Mouse (Mus musculus) heart, adult 18-20 months (tissue): ENCODE data around the gene Nrxn3. TPM values are rescaled to one million over a fixed set of nuclear protein-coding genes. Genes with fewer than 3 reads are reported as not detected.
A peak's percentile ranks its signal among the peaks of the same experiment; 100 is the strongest.

Experiments used
- DNase-seq, 2 experiments: peaks; one replicate each; pipeline ENCODE4 v3.0.0; 2021 to 2022; ENCODE audit warnings: mixed read lengths in 1 of 2
- total RNA-seq, 2 experiments: library from RNA; stranded (reverse); gene quantifications; 2 replicates each; pipeline ENCODE4 v1.2.3; 2021

Gene Nrxn3
- total RNA-seq, 2 experiments from 2014 or later: 0.10 to 0.15 TPM

DNA sequence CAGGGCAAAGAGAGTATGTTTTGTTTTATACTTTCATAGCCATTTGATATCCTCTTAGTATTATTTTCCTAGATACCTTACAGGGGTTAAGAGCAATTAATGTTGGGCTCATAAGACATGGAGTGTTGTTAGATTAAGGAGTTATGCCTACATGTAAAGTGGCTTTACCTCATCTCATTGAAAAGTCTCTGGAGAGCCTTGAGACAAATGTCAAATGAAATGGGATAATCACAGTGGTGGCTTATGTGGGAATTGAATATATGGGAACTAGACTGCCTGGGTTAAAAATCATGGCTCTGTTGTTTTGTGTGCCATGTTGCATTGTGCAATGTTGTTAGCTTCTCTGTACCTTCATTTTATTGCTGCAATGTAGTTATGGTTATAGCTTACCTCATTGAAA, 327.0 kb downstream of the Nrxn3 start:
- DNase-seq: no peak

DNA sequence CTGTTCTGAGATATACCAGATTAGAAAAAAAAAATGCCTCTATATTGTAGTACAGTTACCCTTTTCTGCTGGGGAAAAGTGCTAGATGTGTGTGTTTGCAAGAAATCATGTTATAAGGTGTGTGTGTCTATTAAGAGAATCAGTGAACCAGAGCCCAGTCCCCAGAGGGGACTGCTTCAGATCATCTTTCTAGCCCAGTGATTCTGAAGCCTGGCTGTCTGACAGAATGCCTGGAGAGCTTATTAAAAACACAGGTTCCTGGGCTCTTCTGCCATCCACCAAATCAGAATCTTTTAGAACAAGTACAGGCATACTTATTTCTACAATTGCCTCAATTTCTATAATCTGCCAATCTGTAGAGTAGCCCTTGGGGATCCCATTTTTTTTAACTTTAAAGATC, 349.8 kb downstream of the Nrxn3 start:
- no peak for DNase-seq

DNA sequence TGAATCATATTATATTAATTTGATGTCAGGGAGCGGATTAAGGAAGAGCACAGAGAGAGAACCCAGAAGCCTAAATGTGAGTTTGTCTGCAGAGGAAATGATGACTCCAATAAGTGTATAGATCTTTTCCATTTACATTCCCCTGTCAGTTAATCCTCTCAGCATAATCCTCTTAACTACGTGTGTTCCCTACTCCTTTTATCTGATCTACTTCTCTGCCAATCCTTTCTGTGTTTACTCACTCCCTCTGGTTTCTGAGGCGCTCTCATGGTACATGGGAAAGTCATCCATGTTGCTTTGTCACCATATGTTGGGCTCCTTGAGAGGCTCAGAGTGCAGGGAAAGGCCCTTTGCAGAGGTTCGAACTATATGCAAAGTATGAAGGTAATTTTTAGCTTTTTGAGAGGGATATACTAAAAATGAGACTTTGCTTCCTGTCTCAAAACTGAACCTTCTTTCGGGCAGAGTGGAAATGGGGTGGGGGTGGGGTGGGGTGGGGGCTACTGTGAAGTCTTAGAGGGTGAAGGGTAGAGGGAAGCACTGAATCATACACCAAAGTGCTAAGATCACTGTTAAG, 350.6 kb downstream of the Nrxn3 start:
- no peak for DNase-seq

DNA sequence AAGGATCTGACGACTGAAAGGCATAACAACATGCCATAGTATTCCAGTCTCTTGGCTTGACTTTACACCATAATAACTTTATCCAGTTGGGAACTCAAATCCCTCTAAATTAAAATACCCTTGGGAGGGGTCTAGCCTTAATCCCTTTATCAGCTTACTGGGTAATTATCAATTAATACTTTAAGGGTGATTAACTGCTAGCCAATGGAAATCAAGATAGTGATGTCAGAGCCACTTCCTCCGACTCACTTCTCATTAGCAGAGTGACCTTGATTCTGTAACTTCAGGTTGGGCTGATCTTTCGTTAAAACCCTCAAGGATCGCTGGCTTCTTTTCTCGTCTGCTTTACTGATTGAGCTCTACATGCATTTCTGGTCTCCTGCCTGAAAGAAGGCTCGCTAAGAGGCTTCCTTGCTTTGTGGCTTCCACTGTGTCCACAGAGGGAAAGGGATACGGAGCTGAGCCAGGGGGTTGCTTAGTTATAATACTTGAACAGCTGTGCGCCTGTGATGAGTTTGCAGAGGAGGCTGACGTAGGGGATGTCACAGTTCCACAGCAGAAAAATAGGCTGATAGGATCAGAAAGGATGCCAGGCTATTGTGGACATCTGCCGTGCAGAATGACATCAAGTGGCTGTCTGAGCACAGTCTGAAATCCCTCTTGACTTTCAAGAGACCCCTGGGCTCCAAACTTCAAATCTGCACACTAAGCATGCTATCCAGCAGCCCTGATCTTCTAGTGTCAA, 352.0 kb downstream of the Nrxn3 start:
- no peak for DNase-seq

DNA sequence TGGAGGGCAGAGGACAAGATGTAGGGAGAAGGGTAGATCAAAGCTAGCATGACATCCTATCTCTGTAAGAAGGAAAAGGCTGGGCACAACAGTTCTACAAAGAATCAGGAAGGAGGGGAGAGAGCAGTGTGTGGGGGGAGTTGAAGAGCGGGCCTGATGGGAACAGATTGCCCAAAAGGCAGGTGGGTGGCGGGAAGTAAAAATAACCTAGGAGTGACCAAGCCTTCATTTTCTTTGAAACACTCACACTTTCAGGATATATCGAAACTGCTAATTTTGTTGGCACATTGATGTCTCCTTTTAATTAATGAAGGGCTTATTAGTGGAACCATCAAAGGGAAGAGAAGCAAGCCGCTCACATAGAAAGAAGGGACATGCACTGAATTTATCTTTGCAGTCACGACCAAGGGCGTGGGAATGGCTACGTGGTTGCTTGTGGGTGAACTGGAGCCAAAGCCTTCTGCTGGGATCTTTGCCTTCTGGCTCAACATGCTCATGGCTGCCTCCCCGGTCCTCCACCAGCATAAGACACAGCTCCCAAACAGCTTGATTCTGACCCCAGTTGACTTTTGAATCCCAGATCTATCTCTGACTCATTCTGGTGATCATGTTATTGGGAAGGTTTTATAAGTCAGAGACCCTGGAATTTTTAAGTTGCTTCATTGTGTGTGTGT, 371.3 kb downstream of the Nrxn3 start:
- DNase-seq: no peak

DNA sequence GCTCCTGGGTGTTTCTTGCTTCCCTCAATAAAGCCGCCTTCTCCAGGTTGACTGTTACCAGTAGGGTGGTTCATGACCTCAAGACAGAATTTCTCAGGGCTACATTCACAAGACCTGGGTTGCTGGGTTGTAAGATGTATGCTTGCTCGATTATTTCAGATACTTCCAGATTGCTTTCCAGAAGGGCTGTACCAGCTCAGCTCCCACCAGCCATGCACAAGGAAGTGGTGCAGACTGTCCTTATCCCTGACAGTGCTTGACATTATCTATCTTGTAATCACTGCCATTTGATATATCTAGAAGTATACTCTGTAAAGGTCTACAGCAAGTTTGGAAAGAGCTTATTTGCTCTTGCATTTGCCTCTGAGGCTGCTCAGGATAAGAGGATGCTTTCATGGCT, 374.9 kb downstream of the Nrxn3 start:
- no peak for DNase-seq

DNA sequence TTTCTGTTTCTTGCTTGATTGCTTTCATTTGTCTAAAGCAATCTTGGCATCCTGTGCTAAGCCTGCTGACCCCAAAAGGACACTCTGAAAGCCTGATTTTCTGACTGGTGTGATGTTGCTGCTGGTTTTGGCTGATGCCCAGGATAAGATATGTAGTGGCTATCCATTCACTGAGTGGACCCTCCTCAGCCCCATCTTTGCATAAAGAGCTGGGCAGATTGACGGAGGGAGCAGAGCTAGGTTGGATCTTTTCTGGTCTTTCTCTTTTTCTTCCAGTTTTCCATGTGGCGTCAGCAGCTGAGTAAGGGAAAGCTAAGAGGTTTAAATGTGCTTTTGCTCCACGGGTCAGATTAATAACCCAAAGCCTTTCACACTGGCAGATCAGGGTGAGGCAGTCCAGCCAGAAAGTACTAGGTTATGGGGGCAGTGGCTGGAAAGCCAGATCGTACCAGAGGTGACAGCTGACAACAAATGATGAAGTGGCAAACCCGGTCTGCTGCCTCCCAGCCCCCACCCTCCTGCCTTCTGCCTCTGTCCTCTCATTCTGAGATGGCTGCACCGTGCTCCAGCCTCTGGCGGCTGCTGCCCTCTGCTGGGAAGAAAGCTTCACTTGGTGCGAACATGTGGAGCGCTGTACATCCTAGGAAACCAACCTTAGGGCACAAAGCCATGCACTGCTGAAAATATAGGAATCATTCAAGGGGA, 383.5 kb downstream of the Nrxn3 start:
- peak; percentile 24 to 48 for DNase-seq

DNA sequence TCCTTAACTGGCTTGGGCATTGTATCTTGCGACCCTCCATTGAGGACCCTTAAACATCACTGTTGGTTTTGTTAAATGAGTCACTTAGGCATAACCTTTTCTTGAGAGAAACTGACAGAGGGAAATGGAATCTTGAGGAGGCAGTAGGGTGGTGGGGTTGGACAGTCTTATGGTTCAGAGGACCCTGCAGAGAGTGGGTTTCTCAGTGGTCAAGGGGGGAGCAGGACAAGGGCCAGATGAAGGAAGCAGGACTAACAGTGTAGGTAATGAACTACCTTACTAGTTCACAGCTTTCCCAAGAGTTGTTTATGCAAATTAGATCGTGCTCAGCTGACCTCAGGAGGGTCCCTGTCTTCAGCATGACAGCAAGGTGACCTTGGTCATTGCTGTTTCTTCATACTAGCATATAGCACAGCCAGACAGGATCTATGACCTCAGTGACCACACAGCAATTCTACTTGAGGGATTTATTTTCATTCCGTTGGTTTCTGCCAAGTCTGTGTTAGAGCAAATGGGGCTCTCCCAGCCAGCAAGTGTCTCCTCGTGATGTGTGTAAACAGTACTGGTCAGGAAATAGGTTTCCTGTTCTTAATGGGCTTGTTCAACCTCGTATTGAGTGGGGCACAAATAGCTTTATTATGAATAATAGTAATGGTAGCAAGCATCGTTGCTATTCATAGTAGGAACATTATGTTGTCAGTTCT, 384.4 kb downstream of the Nrxn3 start:
- DNase-seq: peak in 1 of 2 experiments; percentile 2

DNA sequence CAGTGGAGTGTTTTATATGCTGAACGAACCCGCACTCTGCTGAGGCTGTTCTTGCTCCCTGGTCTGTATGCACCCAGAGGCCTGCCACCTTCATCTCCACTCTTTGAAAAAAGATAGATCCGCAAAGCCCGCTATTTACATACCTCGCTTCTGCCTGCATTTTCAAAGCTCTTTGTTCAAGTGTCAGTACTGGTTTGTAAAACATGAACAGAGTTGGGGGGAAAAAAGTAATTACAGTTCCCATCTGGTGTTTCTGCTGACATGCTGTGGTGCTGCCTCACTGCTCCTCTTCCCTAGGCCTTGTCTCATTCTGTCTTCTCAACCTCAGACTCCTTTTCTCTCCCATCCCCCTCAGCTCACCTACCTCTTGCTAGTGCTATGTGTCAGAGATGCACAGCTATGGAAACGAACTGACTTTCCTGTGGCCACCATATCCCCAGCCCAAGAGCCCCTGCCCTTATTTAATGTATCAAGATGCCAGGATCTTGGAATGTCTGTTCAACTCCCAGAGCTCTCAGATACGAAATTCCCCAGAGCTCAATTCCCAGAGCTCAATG, 387.2 kb downstream of the Nrxn3 start:
- no peak for DNase-seq

DNA sequence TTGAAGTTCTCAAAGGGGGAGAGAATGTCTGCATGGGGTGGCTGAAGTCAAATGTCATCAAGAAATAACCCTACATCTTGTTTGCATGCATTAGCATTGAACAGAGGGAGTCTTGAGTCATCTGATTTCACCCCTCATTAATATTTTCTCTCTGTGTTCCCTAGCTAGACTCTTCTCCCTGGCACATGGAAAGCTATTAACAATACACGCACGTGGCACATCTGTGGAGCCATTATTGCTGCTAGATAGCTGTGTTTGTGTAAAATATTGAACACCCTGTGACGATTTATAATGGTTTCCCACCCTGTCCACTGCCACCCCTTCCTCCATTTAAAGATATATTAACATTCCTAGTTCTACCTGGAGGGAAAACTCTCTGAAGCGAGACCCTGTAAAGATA, 405.9 kb downstream of the Nrxn3 start:
- DNase-seq: no peak

DNA sequence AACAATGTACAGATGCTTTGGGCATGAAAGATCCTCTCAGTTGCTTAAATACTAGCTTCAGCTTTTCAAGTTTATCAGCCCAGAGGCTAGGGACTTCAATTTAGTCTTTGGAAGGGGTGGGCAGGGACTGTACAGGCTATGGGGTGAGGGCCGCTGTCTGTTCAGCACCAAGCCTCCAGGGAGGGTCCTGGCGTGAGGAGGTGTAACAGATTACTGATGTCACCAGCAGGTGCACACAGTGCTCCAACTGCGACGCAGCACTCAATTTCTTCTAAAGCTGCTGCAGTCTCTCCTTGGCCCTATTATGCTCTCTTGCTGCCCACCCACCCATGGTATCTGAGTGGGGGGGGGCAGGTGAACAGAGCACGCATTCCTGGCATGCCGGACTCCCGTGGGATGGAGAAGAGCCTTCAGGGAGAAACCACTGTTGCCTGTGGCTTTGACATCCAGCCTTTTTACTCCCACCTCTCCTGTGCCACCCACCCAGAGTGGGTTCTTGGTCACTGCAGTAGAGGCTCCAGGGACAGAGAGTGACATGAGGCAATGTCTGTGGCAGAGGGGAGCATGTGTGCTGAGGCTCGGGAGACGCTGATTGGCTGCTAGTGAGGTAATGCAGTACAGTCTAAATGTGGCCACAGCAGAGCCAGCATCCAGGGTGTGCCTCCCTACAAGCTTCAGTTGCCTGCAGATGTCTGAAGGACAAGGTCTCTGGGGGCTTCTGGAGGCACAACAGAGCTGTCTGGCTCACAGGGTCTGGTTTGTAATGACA, 406.6 kb downstream of the Nrxn3 start:
- DNase-seq: no peak

DNA sequence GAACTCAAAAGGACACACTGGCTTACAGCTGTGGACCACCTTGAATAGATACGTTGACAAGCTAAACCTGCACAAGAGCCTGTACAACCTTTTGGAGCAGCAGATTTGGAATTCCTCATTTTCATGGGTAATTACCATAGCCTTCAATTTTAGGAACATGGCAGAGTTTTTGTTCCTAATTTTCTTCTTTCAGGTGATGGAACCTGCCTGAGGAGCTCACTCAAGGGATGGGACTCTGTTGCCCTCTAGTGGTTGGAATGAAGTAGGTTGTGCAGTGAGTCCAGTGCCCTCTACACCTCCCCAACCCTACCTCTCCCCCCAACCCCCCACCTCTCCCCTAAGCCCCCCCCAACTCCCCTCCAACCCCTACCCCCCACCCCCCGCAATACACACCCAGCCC, 411.7 kb downstream of the Nrxn3 start:
- no peak for DNase-seq

DNA sequence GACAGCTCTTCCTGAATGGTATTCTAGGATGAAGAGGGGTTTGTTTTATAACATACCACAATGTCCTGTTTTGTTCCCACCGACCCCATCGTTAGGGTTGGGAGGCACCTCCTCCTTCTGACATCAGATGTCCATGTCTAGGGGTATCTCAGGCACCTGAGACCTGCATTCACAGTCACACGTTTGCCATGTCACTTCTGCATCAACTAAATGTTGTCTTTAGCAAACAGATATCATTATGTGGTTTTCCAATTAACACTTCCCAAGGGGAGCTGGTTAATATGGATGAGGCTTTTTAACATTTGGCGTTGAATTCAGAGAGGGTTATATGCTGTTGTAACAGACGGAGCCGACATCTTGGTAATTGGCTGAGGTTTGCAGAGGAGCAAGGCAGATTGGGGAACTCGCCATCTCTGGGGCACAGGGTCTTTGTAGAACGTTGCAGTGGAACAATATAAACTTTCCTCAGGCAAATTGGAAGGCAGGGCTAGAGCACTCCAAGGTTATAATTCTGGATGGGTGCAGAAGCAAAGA, 412.2 kb downstream of the Nrxn3 start:
- no peak for DNase-seq

DNA sequence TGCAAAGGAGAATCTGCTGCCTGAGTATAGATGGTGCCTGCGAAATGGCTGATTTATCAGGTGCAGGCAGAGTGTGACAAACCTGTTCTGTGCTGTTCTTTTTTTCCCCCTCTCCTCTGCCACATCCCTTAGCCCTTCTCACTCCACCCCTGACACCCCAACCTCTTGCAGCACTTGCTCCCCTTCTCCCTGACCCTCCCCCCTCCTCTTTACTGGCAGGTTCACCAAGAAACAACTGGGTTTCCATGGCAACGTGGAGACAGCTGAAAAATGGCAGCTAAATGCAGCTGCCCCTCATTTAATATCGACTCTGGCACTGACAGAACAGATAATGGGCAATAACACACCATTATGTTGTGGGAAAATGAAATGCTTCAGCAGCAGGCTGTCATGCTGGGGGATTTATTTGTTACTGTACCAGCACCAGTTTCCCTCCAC, 426.3 kb downstream of the Nrxn3 start:
- DNase-seq: no peak

DNA sequence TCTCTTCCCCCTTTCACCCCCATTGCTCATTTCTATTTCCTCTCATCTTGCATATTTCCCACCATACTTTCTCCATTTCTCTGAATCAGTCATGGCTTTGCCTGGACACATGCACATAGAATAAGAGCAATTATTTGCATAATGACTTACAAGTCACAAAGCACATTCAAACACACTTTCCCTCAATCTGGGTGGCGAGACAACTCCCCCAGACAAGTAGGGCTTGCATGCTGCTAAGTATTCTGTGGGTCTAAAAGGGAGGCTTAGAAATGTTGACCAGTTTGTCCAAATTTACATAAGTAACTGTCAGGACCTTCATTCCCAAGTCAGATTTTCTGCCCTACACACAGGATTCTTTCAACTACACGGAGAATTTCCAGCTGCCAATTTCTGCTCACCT, 426.8 kb downstream of the Nrxn3 start:
- DNase-seq: no peak

DNA sequence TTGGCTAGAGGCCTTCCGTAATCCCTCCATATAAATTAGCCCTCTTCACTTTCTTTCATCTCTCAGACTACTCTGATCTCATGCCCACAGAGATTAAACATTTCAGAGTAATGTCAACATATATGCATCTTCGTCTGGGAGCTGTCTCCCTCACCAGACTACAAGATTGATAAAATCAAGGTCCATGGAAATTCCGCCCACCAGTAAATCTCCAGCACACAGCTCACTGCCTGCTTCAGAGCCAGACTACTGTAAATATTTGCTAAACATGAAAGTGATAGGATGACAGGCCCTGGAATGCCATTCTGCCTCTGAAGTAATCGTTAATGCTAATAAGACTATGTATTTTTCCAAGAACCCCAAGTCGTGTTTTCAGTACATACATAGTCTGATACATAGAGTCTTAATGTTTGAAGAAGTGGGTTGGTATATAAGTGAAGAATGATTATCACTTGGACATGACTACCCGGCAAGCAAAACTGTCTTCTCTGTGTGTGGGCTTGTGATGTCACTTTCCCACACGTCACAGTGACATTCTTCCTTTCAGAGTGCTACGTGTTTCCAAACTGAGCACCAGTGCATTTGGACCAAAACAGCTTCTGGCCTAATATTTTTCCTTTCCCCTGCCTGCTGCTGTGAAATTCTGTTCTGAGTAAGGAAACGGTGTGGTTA, 433.5 kb downstream of the Nrxn3 start:
- no peak for DNase-seq

DNA sequence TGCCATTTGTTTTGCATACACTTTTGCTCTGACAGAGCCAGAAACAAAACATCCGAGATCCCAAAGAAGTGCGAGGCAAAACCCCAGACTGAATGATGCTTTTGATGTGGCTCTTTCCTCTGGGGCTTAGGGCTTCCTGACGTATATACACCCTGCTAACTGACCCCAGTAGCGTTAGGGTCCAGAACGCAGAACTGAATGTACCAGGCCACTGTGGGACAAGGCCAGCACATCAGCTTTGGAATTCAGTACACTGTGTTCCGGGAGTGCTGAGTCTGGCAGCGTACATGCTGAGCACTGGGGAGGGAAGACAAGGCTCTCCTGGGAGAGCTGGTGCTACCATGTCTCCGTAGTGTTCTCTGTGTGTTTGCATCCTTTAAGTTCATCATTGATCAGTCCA, 436.7 kb downstream of the Nrxn3 start:
- DNase-seq: peak in 1 of 2 experiments; percentile 8

DNA sequence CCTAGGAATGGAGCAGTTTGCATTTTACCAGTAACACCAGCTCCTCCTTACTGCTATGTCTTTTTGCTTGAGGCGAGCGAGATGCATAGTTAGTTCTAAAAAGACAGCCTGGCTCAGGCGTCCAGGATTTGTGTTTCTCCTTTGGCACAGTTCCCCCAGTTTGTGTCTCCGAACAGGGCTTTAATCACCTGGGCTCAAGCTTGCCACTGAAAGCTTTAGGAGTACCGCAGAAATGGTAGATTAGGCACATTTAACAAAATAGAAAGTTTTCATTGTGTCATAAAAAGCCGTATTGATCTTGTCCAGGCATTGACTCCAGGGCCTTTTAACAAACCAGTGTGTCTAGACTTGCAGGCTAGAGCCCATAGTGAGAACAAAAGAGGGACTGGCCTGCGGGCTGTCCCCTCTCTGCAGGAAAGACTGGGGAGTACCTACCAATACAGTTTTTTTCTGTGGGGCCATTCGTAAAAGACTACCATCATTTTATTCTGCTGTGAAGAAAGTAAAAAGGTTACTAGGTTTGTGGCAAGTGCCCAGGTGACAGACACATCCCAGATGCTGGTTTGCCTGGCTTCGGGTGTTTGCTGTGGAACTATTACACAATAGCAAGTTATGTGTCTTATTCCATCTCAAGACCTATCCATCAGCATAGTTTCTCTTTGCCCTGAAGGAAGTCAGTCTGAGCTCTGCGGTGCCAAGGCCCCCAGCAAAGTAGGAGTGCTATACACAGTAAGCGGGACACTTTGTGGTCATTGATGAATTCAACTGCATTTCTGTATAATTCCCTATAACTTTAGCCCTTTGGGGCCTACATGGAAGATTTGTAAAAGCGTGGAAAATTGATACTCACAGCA, 451.9 kb downstream of the Nrxn3 start:
- no peak for DNase-seq

DNA sequence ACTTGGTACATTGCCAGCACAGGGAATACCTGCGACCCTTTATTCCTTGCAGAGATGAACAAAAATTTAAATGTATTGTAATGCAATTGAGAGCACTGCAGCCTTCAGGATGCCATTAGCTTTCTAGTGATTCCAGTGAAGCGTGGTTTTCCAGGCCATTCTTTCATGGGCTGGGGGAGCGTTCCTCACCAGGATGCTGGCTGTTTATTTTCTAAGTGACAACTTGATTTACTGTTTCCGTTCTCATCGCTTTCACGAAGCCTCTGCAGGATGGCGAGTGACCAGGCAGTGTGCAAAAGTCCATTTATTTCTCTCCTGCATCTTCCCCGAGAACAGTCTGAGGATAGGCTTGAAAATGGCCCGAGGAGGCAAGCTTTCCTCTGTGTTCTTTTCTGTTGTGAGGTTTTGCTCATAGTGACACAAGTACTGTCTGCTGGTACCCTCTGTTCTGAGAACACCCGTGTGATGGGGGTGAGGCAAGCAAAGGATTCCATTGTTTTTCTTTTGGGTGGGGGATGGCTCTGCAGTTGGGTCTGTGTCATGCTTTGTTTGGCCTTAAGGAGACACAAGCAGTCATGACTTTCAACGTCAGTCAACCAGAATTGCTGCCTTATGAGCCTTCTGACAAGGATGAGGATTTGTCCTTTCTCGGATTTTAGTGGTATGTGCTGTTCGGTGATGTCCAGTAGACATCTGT, 457.4 kb downstream of the Nrxn3 start:
- no peak for DNase-seq
